Mouse (Mus musculus) ES-E14 (cell line): ENCODE data around the gene Mgll. TPM values are rescaled to one million over a fixed set of nuclear protein-coding genes. Genes with fewer than 3 reads are reported as not detected.

Experiments used
- DNase-seq: peaks from one replicate; pipeline ENCODE4 v3.0.0-alpha.2; 2013; ENCODE audit warnings: low read depth, low spot score
- H3K27ac ChIP-seq: 2 replicates; pipeline ENCODE4 v1.5.1; 2012; ENCODE audit warnings: low read depth, mild to moderate bottlenecking, low read length, moderate library complexity, mixed read lengths; ENCODE audit not compliant: poor library complexity, insufficient read depth, severe bottlenecking
- H3K36me3 ChIP-seq: 2 replicates; pipeline ENCODE4 v1.6.1; 2012; ENCODE audit warnings: mild to moderate bottlenecking, low read length, moderate library complexity, mixed read lengths; ENCODE audit not compliant: control insufficient read depth, poor library complexity, insufficient read depth, severe bottlenecking
- H3K4me1 ChIP-seq, 2 experiments: fragments of 150-350 bp in 1 of 2; sonication (generic) in 1 of 2; 2 replicates each; pipeline ENCODE4 v1.6.1; 2012; ENCODE audit warnings: low read length in 2 of 2, mild to moderate bottlenecking in 1 of 2, mixed read lengths in 1 of 2; ENCODE audit not compliant: control insufficient read depth in 2 of 2, insufficient read depth in 2 of 2, poor library complexity in 1 of 2
- H3K4me3 ChIP-seq, 2 experiments: fragments of 150-350 bp in 1 of 2; sonication (generic) in 1 of 2; 2 replicates each; pipeline ENCODE4 v1.5.1; 2012; ENCODE audit warnings: low read length in 2 of 2, low read depth in 1 of 2, mild to moderate bottlenecking in 1 of 2, mixed read lengths in 1 of 2; ENCODE audit not compliant: insufficient read depth in 1 of 2, poor library complexity in 1 of 2, severe bottlenecking in 1 of 2
- H3K9ac ChIP-seq: 2 replicates; pipeline ENCODE4 v1.6.1; 2012; ENCODE audit warnings: low read depth, mild to moderate bottlenecking, low read length, mixed read lengths; ENCODE audit not compliant: poor library complexity, insufficient read depth, severe bottlenecking
- H3K9me3 ChIP-seq: fragments of 150-350 bp; sonication (generic); 2 replicates; pipeline ENCODE4 v1.6.1; 2012; ENCODE audit warnings: low read depth, mild to moderate bottlenecking, low read length; ENCODE audit not compliant: control insufficient read depth, insufficient read depth
- CHD2 ChIP-seq: IDR thresholded peaks from 2 replicates; pipeline ENCODE4 v1.6.1; 2014; ENCODE audit warnings: mild to moderate bottlenecking, low read depth, low read length, inconsistent platforms
- HCFC1 ChIP-seq: IDR thresholded peaks from 2 replicates; pipeline ENCODE4 v1.6.1; 2012; ENCODE audit warnings: low read length, inconsistent platforms, borderline replicate concordance; ENCODE audit not compliant: insufficient read depth
- MAFK ChIP-seq: IDR thresholded peaks from 2 replicates; pipeline ENCODE4 v1.6.1; 2014; ENCODE audit warnings: mild to moderate bottlenecking, low read depth, low read length, inconsistent platforms; ENCODE audit not compliant: insufficient read depth
- ZC3H11A ChIP-seq: IDR thresholded peaks from 2 replicates; pipeline ENCODE4 v1.6.1; 2012; ENCODE audit warnings: low read depth, mild to moderate bottlenecking, inconsistent platforms, low read length, borderline replicate concordance
- ZNF384 ChIP-seq: IDR thresholded peaks from 2 replicates; pipeline ENCODE4 v1.6.1; 2012; ENCODE audit warnings: low read depth, low read length, inconsistent platforms
- in situ Hi-C, 2 experiments: fragments of 600-800 bp; cut with MboI; formaldehyde crosslinking; loops; one replicate each; pipeline ENCODE4 v1.15.1; 2025; ENCODE audit warnings: low sequenced_read_pairs in 2 of 2, inconsistent platforms in 1 of 2; ENCODE audit not compliant: unreplicated experiment in 2 of 2
- total RNA-seq: library from RNA; depleted of rRNA; stranded (reverse); fragments of 300-350 nt; gene quantifications from 2 replicates; pipeline ENCODE4 v1.2.3, GENCODE M21; 2012

Gene Mgll
- total RNA-seq, 1 experiment = 8.4 TPM

DNA sequence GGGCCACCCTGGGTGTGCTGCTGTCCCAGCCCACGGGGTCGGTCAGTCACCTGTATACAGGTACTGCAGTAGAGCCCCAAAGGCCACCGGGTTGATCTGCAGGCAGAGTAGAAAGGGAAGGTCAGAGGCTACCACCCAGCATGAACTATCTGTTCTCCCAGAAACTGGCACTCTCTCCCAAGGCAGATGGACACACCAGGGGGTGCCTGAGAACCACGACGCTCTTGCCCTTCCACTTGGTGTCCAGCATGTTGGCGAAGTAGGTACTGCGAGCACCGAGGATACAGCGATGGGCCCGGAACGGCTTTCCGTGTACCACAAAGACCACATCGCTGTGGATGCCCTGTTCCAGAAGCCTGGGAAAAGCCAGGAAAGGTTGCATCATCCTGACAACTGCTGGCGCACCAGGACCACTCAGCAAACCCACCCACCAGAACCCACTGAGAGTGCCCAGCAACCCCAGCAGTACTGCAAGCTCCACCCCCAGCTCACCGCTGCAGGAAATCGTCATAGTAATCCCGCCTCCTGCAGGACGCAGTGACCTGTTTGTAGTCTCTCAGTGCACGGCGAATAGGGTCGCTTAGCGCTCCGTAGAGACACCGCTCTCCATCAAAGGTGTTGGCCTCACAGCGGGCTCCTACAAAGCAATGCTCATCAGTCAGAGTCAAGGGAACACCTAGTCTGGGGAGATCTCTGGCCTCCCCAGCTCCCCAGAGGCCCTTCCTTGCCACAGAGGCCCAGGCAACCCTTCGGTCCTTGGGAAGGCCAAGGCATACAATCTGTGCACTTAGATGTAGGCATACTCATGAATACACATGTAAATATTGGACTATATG is 115.1 kb downstream of the Mgll start:
- peak overlapping the region; percentile 8; the same call in 1 of the 2 replicates for H3K27ac ChIP-seq
- H3K9me3 ChIP-seq = no peaks in the 10 kb centered on the region
- in situ Hi-C loops = no loop called here
- peak; percentile 33 for DNase-seq
- no peak for TF ChIP-seq HCFC1
- no peak for TF ChIP-seq ZNF384
- no peak for TF ChIP-seq MAFK
- TF ChIP-seq CHD2 = no peak
- TF ChIP-seq ZC3H11A = no peak
- peaks cover 0 to 17% of the 10 kb centered on the region in 2 experiments; a peak in 2 of 4 replicates for H3K4me1 ChIP-seq
- H3K36me3 ChIP-seq = peaks cover 22% of the 10 kb centered on the region; the same call in 1 of the 2 replicates
- H3K9ac ChIP-seq = peak overlapping the region; percentile 60
- peak overlapping the region; percentile 20 to 58 for H3K4me3 ChIP-seq

DNA sequence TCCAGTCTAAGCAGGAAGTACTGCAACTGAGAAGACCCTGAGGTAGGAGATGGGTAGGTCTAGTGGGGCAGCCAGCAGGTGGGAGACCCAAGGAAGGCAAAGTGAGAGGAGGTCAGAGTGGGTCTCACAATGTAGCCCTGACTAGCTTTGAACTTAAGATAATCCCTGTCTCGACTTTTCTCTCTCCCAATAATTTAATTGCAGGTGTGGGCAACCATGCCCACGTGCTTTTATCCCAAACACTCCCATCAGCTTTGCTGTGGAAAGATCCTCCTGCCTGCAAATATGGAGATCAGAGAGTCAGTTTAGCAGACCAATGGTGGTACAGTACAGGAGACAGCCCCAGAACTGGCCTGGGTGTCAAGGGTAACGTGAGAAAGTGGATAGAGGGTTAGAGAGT is 116.0 kb downstream of the Mgll start:
- TF ChIP-seq MAFK (no peak), ZC3H11A (no peak), ZNF384 (no peak), HCFC1 (no peak), CHD2 (no peak)
- in situ Hi-C loops = no loop called here
- Histone ChIP-seq H3K27ac (no peak overlapping the region), H3K9me3 (no peaks in the 10 kb centered on the region), H3K9ac (no peak overlapping the region), H3K36me3 (peaks cover 22% of the 10 kb centered on the region; the same call in 1 of the 2 replicates), H3K4me3 (no peak overlapping the region; a peak in 1 of 4 replicates), H3K4me1 (peaks cover 0 to 17% of the 10 kb centered on the region in 2 experiments; a peak in 2 of 4 replicates)
- DNase-seq = no peak

DNA sequence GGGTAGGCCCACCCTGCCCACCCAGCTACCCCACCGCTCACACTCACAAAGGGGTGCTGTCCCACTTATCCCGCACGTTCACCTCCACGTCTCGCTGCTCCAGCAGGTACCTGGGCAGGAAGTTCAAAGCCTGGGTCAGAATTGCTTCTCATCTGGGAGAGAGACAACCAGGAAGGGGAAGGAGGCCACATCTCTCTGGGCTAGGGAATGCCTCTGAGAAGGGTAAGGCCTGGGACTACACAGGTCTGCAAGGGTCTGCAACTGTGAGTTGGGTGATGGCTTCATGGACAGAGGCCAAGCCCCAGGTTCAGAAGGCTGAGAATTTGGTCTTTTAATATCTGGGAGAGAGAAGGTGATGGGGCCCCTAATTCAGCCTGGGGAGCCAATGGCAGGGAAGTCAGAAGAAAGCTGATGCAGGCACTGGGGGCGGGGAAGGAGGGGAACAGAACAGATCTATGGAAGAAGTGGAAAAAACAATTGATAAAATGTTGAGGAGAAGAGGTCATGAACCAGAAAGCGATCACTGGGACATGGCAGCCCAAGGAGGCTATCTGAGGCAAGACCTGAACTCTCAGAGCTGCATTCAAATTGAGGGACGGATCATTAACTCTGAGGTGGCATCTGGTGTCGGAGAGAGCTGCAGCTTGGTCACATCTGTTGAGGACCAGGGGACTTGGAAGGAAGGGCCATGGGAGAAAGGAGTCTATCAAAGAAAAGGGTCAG is 116.7 kb downstream of the Mgll start:
- Histone ChIP-seq H3K9me3 (no peaks in the 10 kb centered on the region), H3K9ac (peak overlapping the region; percentile 84), H3K36me3 (peaks cover 21% of the 10 kb centered on the region; the same call in 1 of the 2 replicates), H3K4me3 (peak overlapping the region; percentile 81 to 92), H3K4me1 (peaks cover 0 to 17% of the 10 kb centered on the region in 2 experiments; a peak in 2 of 4 replicates), H3K27ac (no peak overlapping the region)
- no peak for DNase-seq
- in situ Hi-C loops = no loop called here
- no peak for TF ChIP-seq MAFK
- TF ChIP-seq ZNF384 = no peak
- no peak for TF ChIP-seq CHD2

DNA sequence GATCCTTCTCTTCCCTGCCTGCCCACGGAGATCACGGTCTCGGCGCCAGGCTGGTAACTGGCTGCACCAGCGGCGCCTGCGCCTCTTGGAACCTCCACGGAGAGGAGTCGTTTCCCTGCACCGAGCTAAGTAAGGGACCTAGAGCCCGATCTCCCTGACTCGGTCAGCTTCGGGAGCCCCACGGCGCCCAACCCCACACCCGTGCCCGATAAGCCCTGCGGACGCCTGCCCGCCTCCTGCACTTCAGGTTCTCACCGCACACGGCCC is 117.2 kb downstream of the Mgll start:
- in situ Hi-C loops = no loop called here
- Histone ChIP-seq H3K27ac (no peak overlapping the region), H3K4me3 (peak overlapping the region; percentile 81 to 92)

More for the DNA sequence above, 117.2 kb downstream of the Mgll start:
- Histone ChIP-seq H3K36me3 (peaks cover 16% of the 10 kb centered on the region; the same call in 1 of the 2 replicates), H3K9me3 (no peaks in the 10 kb centered on the region), H3K4me1 (peaks cover 0 to 15% of the 10 kb centered on the region in 2 experiments; a peak in 2 of 4 replicates), H3K9ac (peak overlapping the region; percentile 84)
- TF ChIP-seq ZNF384 (no peak), CHD2 (no peak), HCFC1 (no peak)
- no peak for DNase-seq
